Mouse (Mus musculus) forebrain, embryonic 11.5 days (tissue): ENCODE measurements around the gene Arrdc4. TPM values are rescaled to one million over a fixed set of nuclear protein-coding genes. Genes with fewer than 3 reads are reported as not detected.

Experiments used
- ATAC-seq: fragments of 200-750 bp; cut with Nextera tagmentation; replicated peaks from 2 replicates; pipeline ENCODE4 v1.8.0; 2017; ENCODE audit warnings: moderate TSS enrichment; ENCODE audit not compliant: low FRiP score
- DNase-seq: peaks from one replicate; pipeline ENCODE4 v3.0.0-alpha.2; 2017; ENCODE audit warnings: low spot score
- H3K27ac ChIP-seq: fragments of 300-500 bp; sonication (generic); 2 replicates; pipeline ENCODE4 v1.5.1; 2014; ENCODE audit warnings: low read depth, low read length
- H3K27me3 ChIP-seq: fragments of 300-500 bp; sonication (generic); 2 replicates; pipeline ENCODE4 v1.6.1; 2014; ENCODE audit warnings: mild to moderate bottlenecking, low read length, mixed read lengths; ENCODE audit not compliant: control insufficient read depth, insufficient read depth
- H3K36me3 ChIP-seq: fragments of 300-500 bp; sonication (generic); 2 replicates; pipeline ENCODE4 v1.6.1; 2014; ENCODE audit warnings: mild to moderate bottlenecking, low read length, moderate library complexity, mixed read lengths; ENCODE audit not compliant: control insufficient read depth, insufficient read depth
- H3K4me1 ChIP-seq: fragments of 300-500 bp; sonication (generic); replicated peaks from 2 replicates; pipeline ENCODE4 v1.6.1; 2014; ENCODE audit warnings: low read length, mixed read lengths; ENCODE audit not compliant: control insufficient read depth, insufficient read depth
- H3K4me2 ChIP-seq: fragments of 300-500 bp; sonication (generic); 2 replicates; pipeline ENCODE4 v1.6.1; 2014; ENCODE audit warnings: low read depth, mild to moderate bottlenecking, low read length, moderate library complexity, mixed read lengths; ENCODE audit not compliant: severe bottlenecking
- H3K4me3 ChIP-seq: fragments of 300-500 bp; sonication (generic); 2 replicates; pipeline ENCODE4 v1.5.1; 2014; ENCODE audit warnings: low read depth, low read length
- H3K9ac ChIP-seq: fragments of 300-500 bp; sonication (generic); 2 replicates; pipeline ENCODE4 v1.6.1; 2014; ENCODE audit warnings: low read length
- H3K9me3 ChIP-seq: fragments of 300-500 bp; sonication (generic); 2 replicates; pipeline ENCODE4 v1.6.1; 2016; ENCODE audit warnings: low read length, mixed read lengths; ENCODE audit not compliant: control insufficient read depth
- WGBS: fragments of 180-500 bp; shearing (Covaris S2); extraction: QIAGEN DNeasy Blood & Tissue Kit; methylation state at CpG from one replicate; pipeline ENCODE4 v1.1.7; 2014; 5-methylcytosine and 5-hydroxymethylcytosine counted together
- polyA plus RNA-seq: library from polyadenylated mRNA; unstranded; fragments of >200 nt; fragmentation: Nextera tagmentation; extraction: Ambion mirVana; gene quantifications from 2 replicates; pipeline ENCODE4 v1.2.1, GENCODE M21; 2014

The Arrdc4 gene
- polyA plus RNA-seq, 1 experiment from 2014 or later = 16.6 TPM

GRCm38 (mm10) chr7:68749919-68750318 is 878 bp upstream of the Arrdc4 start:
- H3K4me2 ChIP-seq = peak overlapping the region; percentile 45
- H3K4me1 ChIP-seq = peaks cover 2% of the 10 kb centered on the region; the same call in 1 of the 2 replicates
- H3K27ac ChIP-seq = no peak overlapping the region
- H3K36me3 ChIP-seq = no peaks in the 10 kb centered on the region
- no peaks in the 10 kb centered on the region for H3K27me3 ChIP-seq
- H3K9me3 ChIP-seq = no peaks in the 10 kb centered on the region
- peak overlapping the region; percentile 72; the same call in 1 of the 2 replicates for H3K4me3 ChIP-seq
- ATAC-seq (no peak), DNase-seq (no peak)
- 73% methylated on average over 8 of the region's 8 CpGs for WGBS
- H3K9ac ChIP-seq = peak overlapping the region; percentile 13; the same call in 1 of the 2 replicates

DNA sequence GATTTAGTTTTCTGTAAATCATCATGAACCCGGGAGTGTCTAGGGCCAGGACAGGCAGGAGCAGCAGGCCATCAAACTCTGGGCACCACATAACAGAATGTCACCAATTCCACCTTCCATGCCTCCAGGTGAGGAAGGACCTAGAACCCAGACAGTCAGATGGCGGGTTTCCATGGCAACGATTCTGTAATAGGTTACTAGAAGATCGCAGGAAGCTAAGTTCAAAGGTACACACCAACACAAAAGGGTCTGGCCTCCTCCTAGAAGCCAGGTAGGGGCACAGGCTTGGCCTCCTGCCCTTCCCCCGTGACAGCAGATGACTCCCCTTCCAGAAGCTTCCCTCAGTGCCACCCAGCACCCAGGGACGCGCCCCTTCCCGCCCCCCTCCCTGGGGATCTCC is 680 bp downstream of the Arrdc4 start:
- H3K4me3 ChIP-seq = peak overlapping the region; percentile 72
- no peaks in the 10 kb centered on the region for H3K27me3 ChIP-seq
- H3K27ac ChIP-seq = peak overlapping the region; percentile 37; the same call in 1 of the 2 replicates
- H3K9ac ChIP-seq = peak overlapping the region; percentile 70
- H3K4me1 ChIP-seq = peaks cover 2% of the 10 kb centered on the region; the same call in 1 of the 2 replicates
- ATAC-seq = no peak
- no peaks in the 10 kb centered on the region for H3K9me3 ChIP-seq
- 19% methylated on average over 8 of the region's 8 CpGs for WGBS
- no peak for DNase-seq
- no peaks in the 10 kb centered on the region for H3K36me3 ChIP-seq
- H3K4me2 ChIP-seq = peak overlapping the region; percentile 83

DNA sequence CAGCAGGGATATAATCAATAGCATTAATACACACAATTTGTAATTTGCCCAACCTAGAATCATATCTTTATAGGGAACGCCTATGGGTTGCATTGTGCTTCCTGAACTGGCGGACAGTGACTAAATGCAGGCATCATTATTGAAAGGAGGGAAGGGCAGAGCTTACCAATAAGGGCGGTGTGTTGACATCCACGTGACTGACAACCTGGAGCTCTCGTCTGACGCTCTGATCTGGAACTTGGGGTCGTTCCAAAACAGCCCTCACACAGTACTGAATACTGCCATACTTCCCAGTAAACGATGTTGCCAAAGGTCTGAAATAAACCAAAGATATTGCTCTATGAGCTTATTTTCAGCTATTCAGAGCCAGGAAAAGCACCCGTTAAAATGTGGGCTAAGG is 4.4 kb downstream of the Arrdc4 start:
- no peak for DNase-seq
- Histone ChIP-seq H3K36me3 (no peaks in the 10 kb centered on the region; the same call in 1 of the 2 replicates), H3K9ac (no peak overlapping the region), H3K4me3 (no peak overlapping the region), H3K27me3 (no peaks in the 10 kb centered on the region), H3K4me2 (no peak overlapping the region), H3K27ac (no peak overlapping the region), H3K9me3 (no peaks in the 10 kb centered on the region), H3K4me1 (no peaks in the 10 kb centered on the region; the same call in 1 of the 2 replicates)
- 82% methylated on average over 9 of the region's 9 CpGs for WGBS
- no peak for ATAC-seq

DNA sequence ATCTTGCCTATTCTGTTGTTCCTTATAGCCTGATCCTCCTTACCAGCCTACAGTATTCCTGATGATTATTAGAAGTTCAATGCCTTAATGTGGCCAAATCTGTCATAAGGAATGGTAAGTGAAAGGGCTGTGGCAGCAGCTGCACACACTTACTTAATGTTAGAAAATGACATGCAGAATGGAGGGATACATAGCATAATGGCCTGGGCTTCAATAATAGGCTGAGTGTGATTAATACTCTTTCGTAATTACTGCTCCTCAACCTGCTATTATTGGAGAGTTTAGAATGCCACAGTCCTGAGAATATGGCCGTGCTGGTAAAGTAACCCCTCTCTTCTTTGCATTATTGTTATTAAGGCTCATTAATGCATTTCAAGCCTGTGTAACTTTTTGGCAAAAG is 4.8 kb downstream of the Arrdc4 start:
- no peaks in the 10 kb centered on the region for H3K9me3 ChIP-seq
- no peak overlapping the region for H3K4me2 ChIP-seq
- DNase-seq (no peak), ATAC-seq (no peak)
- H3K4me1 ChIP-seq = no peaks in the 10 kb centered on the region; the same call in 1 of the 2 replicates
- no peak overlapping the region for H3K27ac ChIP-seq
- H3K9ac ChIP-seq = no peak overlapping the region
- 82% methylated on average over 2 of the region's 2 CpGs for WGBS
- H3K4me3 ChIP-seq = no peak overlapping the region
- no peaks in the 10 kb centered on the region for H3K27me3 ChIP-seq
- H3K36me3 ChIP-seq = no peaks in the 10 kb centered on the region; the same call in 1 of the 2 replicates

DNA sequence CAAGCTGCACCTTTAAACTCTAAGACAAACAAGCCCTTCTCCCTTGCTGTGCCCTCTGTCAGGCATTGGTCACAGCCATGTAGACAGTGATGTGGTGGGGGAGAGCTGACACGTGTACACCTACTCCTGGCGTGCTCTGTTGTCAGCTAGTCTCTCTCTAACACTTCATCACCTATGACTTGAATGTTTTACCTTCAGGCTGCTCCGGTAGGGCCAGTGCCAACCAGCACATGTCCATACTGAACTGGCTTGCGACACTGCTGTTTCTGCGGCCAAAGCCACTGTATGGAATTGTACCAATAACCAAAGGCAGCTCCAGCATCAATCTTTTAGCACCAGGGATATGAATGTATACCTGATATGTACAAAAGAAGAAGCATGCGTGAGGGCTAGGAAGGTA is 8.3 kb downstream of the Arrdc4 start:
- no peak for ATAC-seq
- no peak for DNase-seq
- 94% methylated on average over 6 of the region's 6 CpGs for WGBS
- no peak overlapping the region for H3K4me2 ChIP-seq
- no peak overlapping the region for H3K27ac ChIP-seq
- H3K9me3 ChIP-seq = no peaks in the 10 kb centered on the region
- H3K4me1 ChIP-seq = no peaks in the 10 kb centered on the region
- no peaks in the 10 kb centered on the region; the same call in 1 of the 2 replicates for H3K36me3 ChIP-seq
- no peak overlapping the region for H3K4me3 ChIP-seq
- no peak overlapping the region for H3K9ac ChIP-seq
- H3K27me3 ChIP-seq = no peaks in the 10 kb centered on the region

DNA sequence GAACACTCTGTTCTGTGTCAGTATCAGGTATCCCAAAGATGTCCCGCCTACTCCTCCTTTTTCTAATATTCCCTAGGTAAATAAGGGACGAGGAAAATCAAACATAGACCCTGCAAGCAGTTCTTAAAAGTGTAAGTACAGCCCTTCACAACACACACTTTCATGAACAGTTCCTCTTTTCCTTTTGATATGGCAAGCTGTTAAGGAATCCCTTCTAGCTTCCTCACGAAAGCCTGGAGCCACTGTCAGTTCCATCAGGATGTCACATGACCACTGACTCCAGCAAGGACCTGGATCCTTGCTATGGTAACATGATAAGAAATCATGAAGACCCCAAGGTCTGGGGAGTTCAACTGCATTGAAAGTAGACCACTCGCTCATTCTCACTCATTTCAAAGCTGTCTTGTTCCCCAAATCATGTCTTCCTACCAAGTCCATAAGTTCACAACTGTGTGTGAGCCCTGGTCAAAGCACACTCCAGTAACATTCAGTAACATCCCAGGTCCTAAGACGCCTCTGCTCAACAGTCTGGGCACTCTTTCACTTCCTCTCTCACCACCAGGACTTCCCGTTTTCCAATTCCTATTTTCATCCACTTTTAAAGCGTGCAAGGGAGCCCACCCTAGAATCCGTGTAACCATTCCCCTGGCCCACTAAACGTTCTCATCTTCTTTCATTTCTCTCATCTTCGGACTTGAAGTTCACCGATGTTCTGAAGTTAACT is 10.2 kb downstream of the Arrdc4 start:
- Histone ChIP-seq H3K4me2 (no peak overlapping the region), H3K4me3 (no peak overlapping the region), H3K27ac (no peak overlapping the region), H3K9me3 (no peaks in the 10 kb centered on the region), H3K9ac (no peak overlapping the region), H3K27me3 (no peaks in the 10 kb centered on the region), H3K4me1 (no peaks in the 10 kb centered on the region), H3K36me3 (no peaks in the 10 kb centered on the region; the same call in 1 of the 2 replicates)
- DNase-seq (no peak), ATAC-seq (no peak)
- WGBS = 90% methylated on average over 11 of the region's 11 CpGs

DNA sequence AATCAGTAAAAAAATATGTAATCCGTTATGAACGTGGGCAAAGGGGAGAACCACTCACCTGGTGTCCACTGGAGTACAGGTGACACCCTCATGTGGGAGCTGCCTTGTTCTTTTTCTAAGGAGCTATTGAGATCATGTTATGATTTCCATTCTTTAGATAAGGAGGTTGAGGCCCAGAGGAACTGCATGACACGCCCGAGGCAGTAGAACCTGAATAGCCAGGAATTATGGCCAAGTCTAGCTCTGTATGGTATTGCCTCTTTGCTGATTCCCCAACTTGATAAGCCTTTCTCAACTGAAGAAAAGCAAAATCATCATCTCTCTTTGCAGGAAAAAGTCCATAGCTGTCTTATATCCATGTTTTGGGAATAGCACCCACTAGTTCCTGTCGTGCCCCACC is 22.7 kb downstream of the Arrdc4 start:
- Histone ChIP-seq H3K9ac (no peak overlapping the region), H3K36me3 (no peaks in the 10 kb centered on the region), H3K4me2 (no peak overlapping the region), H3K4me1 (no peaks in the 10 kb centered on the region), H3K27ac (no peak overlapping the region), H3K27me3 (no peaks in the 10 kb centered on the region), H3K9me3 (no peaks in the 10 kb centered on the region), H3K4me3 (no peak overlapping the region)
- ATAC-seq (no peak), DNase-seq (no peak)
- 94% methylated on average over 5 of the region's 5 CpGs for WGBS

GRCm38 (mm10) chr7:68724711-68725110 is 24.3 kb downstream of the Arrdc4 start:
- Histone ChIP-seq H3K9me3 (no peaks in the 10 kb centered on the region), H3K4me1 (no peaks in the 10 kb centered on the region), H3K27ac (no peak overlapping the region), H3K27me3 (no peaks in the 10 kb centered on the region), H3K36me3 (no peaks in the 10 kb centered on the region), H3K4me2 (no peak overlapping the region), H3K4me3 (no peak overlapping the region), H3K9ac (no peak overlapping the region)
- no peak for DNase-seq
- no peak for ATAC-seq
- WGBS = 86% methylated on average over 7 of the region's 7 CpGs

- Histone ChIP-seq H3K27me3 (no peaks in the 10 kb centered on the region), H3K4me2 (no peak overlapping the region), H3K27ac (no peak overlapping the region), H3K36me3 (no peaks in the 10 kb centered on the region), H3K9me3 (no peaks in the 10 kb centered on the region), H3K4me1 (no peaks in the 10 kb centered on the region), H3K9ac (no peak overlapping the region), H3K4me3 (no peak overlapping the region)
- no peak for DNase-seq
- no peak for ATAC-seq
- WGBS = 90% methylated on average over 4 of the region's 4 CpGs
These were observed 27.5 kb downstream of the Arrdc4 start for GRCm38 (mm10) chr7:68721520-68721919.
